Mouse (Mus musculus): ENCODE results near the gene Hist2h3c1. TPM values are rescaled to one million over a fixed set of nuclear protein-coding genes. Genes with fewer than 3 reads are reported as not detected.

Gene Hist2h3c1
- polyA plus RNA-seq, 1 experiment, result not detected

DNA sequence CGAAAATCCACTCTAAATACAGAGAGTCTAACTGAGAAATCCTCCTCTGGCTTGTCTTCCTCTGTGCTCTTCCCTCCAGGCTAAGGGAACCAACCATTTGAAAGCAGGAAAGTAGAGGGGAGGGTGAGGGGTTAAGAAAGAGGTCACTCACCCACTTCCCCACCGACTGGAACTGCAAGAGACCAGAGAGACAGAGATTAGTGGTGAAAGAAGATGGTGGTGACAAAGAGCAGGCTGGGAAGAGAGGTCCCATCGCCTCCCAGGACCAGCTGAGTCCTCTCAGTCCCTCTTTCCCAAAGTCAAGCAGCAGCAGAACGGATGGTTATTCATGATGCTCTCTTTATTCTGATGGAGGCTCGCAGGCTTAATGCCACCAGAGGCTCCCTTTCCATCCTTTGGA lies 46.9 kb downstream of the Hist2h3c1 start:
- 27% methylated on average over 5 of the region's 5 CpGs for WGBS
- TF ChIP-seq CTCF (IDR thresholded peaks at IDR 0.05; ENCODE audit: extremely low read depth, insufficient read depth, insufficient read length, insufficient replicate concordance) (no peak), POLR2A (IDR thresholded peaks at IDR 0.05; ENCODE audit: low read depth, low read length) (no peak)

DNA sequence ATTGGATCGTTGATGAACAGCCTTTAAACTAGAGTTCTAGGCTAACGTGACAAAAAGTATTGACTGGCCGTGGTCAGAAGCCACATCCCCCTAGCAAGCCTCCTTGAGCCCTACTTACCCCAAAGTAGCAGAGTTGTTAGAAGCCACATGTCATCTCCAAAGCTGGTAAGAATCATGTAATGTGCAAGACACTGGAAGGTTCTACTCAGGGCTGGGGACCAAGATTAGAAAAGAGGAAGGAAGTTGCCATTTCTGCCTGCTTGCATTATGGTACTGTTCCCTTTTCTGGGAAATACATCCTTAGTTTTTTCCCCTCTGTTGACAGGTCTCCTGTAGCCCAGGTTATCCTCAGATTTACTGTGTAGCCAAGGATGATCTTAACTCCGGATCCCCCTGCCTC lies 47.3 kb downstream of the Hist2h3c1 start, which contains the start of gene Fcgr1:
Fcgr1 (minus strand) TSS at position 183 of the 400 bp plus-strand sequence.
- H3K27me3 ChIP-seq (ENCODE audit: control insufficient read depth, insufficient read depth, low read length), result 0 out of 2 replicates have a peak, but pooled peaks cover 1% of the 10 kb centered on the region
- H3K4me3 ChIP-seq (ENCODE audit: extremely low read depth, insufficient read depth, insufficient read length), result no peak within 1 kb of the TSS
- peaks cover 4% of the 10 kb centered on the region; the same call in 1 of the 2 replicates for H3K4me1 ChIP-seq (ENCODE audit: control insufficient read depth, insufficient read depth, insufficient read length)
- no peak within 1 kb of the TSS; the same call in 1 of the 2 replicates for H3K27ac ChIP-seq (ENCODE audit: insufficient read depth, low read length)
- 13% methylated on average over 4 of the region's 4 CpGs for WGBS
- no peak for DNase-seq (ENCODE audit: low read depth in 1 of 2, low spot score in 2 of 2)
- H3K36me3 ChIP-seq (ENCODE audit: control insufficient read depth, insufficient read depth, low read length), result no peaks in the 10 kb centered on the region
- no peak for TF ChIP-seq CTCF (IDR thresholded peaks at IDR 0.05; ENCODE audit: extremely low read depth, insufficient read depth, insufficient read length, insufficient replicate concordance)
- TF ChIP-seq POLR2A (IDR thresholded peaks at IDR 0.05; ENCODE audit: low read depth, low read length), result no peak

More for the DNA sequence above, 46.9 kb downstream of the Hist2h3c1 start:
- Histone ChIP-seq H3K27ac (ENCODE audit: insufficient read depth, low read length) (no peak overlapping the region), H3K4me1 (ENCODE audit: control insufficient read depth, insufficient read depth, insufficient read length) (peaks cover 4% of the 10 kb centered on the region; the same call in 1 of the 2 replicates), H3K4me3 (ENCODE audit: extremely low read depth, insufficient read depth, insufficient read length) (no peak overlapping the region), H3K27me3 (ENCODE audit: control insufficient read depth, insufficient read depth, low read length) (0 out of 2 replicates have a peak, but pooled peaks cover 1% of the 10 kb centered on the region), H3K36me3 (ENCODE audit: control insufficient read depth, insufficient read depth, low read length) (no peaks in the 10 kb centered on the region)
- DNase-seq (ENCODE audit: low read depth in 1 of 2, low spot score in 2 of 2), result no peak

Other genes starting within 250 kb of the Hist2h3c1 start
- 2.0 and 2.5 TPM in 2 replicates for gene Vps45, start 188.2 kb upstream of the Hist2h3c1 start, polyA plus RNA-seq (2012; rRNA removed)
- gene Otud7b, start 142.2 kb upstream of the Hist2h3c1 start, polyA plus RNA-seq (2012; rRNA removed), result 11.1 and 19.8 TPM in 2 replicates
- gene Mtmr11, start 84.7 kb upstream of the Hist2h3c1 start, polyA plus RNA-seq (2012; rRNA removed), result 2.1 and 2.7 TPM in 2 replicates
- 62.2 and 91.8 TPM in 2 replicates for gene Sf3b4, start 74.4 kb upstream of the Hist2h3c1 start, polyA plus RNA-seq (2012; rRNA removed)
- gene Sv2a, start 65.5 kb upstream of the Hist2h3c1 start, polyA plus RNA-seq (2012; rRNA removed), result 2.0 and 3.5 TPM in 2 replicates
- 24.6 and 38.8 TPM in 2 replicates for gene Bola1, start 27.0 kb upstream of the Hist2h3c1 start, polyA plus RNA-seq (2012; rRNA removed)
- gene Hist2h2ab, start 26.8 kb upstream of the Hist2h3c1 start, polyA plus RNA-seq (2012; rRNA removed), result 3.0 and 5.2 TPM in 2 replicates
- 31.1 and 44.3 TPM in 2 replicates for gene Hist2h2ac, start 25.8 kb upstream of the Hist2h3c1 start, polyA plus RNA-seq (2012; rRNA removed)
- 3.3 and 4.2 TPM in 2 replicates for gene Hist2h2be, start 25.6 kb upstream of the Hist2h3c1 start, polyA plus RNA-seq (2012; rRNA removed)
- 66.4 and 158 TPM in 2 replicates for gene Hist2h3c2, start 7.6 kb upstream of the Hist2h3c1 start, polyA plus RNA-seq (2012; rRNA removed)
- gene Hist2h2aa2, start 6.4 kb upstream of the Hist2h3c1 start, polyA plus RNA-seq (2012; rRNA removed), result 169 and 177 TPM in 2 replicates
- gene Hist2h2aa1, start 1.2 kb upstream of the Hist2h3c1 start, polyA plus RNA-seq (2012; rRNA removed), result 95.6 and 174 TPM in 2 replicates
- gene Hist2h4, start 16.6 kb downstream of the Hist2h3c1 start, polyA plus RNA-seq (2012; rRNA removed), result 9.3 and 15.4 TPM in 2 replicates
- gene Hist2h3b, start 22.0 kb downstream of the Hist2h3c1 start, polyA plus RNA-seq (2012; rRNA removed), result 102 and 177 TPM in 2 replicates
- 14.7 and 15.9 TPM in 2 replicates for gene Hist2h2bb, start 23.1 kb downstream of the Hist2h3c1 start, polyA plus RNA-seq (2012; rRNA removed)
- gene Fcgr1, start 47.3 kb downstream of the Hist2h3c1 start, polyA plus RNA-seq (2012; rRNA removed), result 5.2 and 6.0 TPM in 2 replicates
- not detected in 2 replicates for gene BC107364, start 205.6 kb downstream of the Hist2h3c1 start, polyA plus RNA-seq (2012; rRNA removed)

Measured in spleen, adult 2 months (tissue).